Mouse (Mus musculus): ENCODE measurements at regions not wholly inside any gene's neighbourhood (a gene's known extent, or its start where the extent isn't known, plus 50 kb on each side); places are given as distances from the start of the nearest gene placed in this dataset.

- no peak overlapping the region for H3K9ac ChIP-seq (ENCODE audit: insufficient read depth, low read depth, low read length, poor library complexity, severe bottlenecking)
- H3K9me3 ChIP-seq (ENCODE audit: control insufficient read depth, insufficient read depth, low read depth, low read length): no peaks in the 10 kb centered on the region
- in situ Hi-C loops (cut with MboI; ENCODE audit: low sequenced_read_pairs in 2 of 2, unreplicated experiment in 2 of 2): no loop called here
- TF ChIP-seq ZNF384 (IDR thresholded peaks at IDR 0.05; ENCODE audit: low read depth, low read length): no peak
- TF ChIP-seq MAFK (IDR thresholded peaks at IDR 0.05; ENCODE audit: insufficient read depth, low read depth, low read length): no peak
- TF ChIP-seq ZC3H11A (IDR thresholded peaks at IDR 0.05; ENCODE audit: borderline replicate concordance, low read depth, low read length): no peak
- no peak for TF ChIP-seq CHD2 (IDR thresholded peaks at IDR 0.05; ENCODE audit: low read depth, low read length)
- TF ChIP-seq HCFC1 (IDR thresholded peaks at IDR 0.05; ENCODE audit: borderline replicate concordance, insufficient read depth, low read length): no peak
- H3K4me3 ChIP-seq (ENCODE audit: insufficient read depth in 1 of 2, low read depth in 1 of 2, low read length in 2 of 2, poor library complexity in 1 of 2, severe bottlenecking in 1 of 2): no peak overlapping the region
- H3K36me3 ChIP-seq (ENCODE audit: control insufficient read depth, insufficient read depth, low read length, poor library complexity, severe bottlenecking): no peaks in the 10 kb centered on the region
- DNase-seq (ENCODE audit: low read depth, low spot score): no peak
- peaks cover 0 to 6% of the 10 kb centered on the region in 2 experiments; a peak in 2 of 4 replicates for H3K4me1 ChIP-seq (ENCODE audit: control insufficient read depth in 2 of 2, insufficient read depth in 2 of 2, low read length in 2 of 2, poor library complexity in 1 of 2)
- H3K27ac ChIP-seq (ENCODE audit: insufficient read depth, low read depth, low read length, poor library complexity, severe bottlenecking): no peak overlapping the region
Measured at GRCm38 (mm10) chr2:92853175-92853574, 61.7 kb upstream of the Syt13 start.

GRCm38 (mm10) chr2:92854331-92854730, 60.6 kb upstream of the Syt13 start:
- in situ Hi-C loops (cut with MboI; ENCODE audit: low sequenced_read_pairs in 2 of 2, unreplicated experiment in 2 of 2): no loop called here
- no peak for DNase-seq (ENCODE audit: low read depth, low spot score)
- no peak for TF ChIP-seq HCFC1 (IDR thresholded peaks at IDR 0.05; ENCODE audit: borderline replicate concordance, insufficient read depth, low read length)
- no peak for TF ChIP-seq ZC3H11A (IDR thresholded peaks at IDR 0.05; ENCODE audit: borderline replicate concordance, low read depth, low read length)
- no peak for TF ChIP-seq MAFK (IDR thresholded peaks at IDR 0.05; ENCODE audit: insufficient read depth, low read depth, low read length)
- TF ChIP-seq CHD2 (IDR thresholded peaks at IDR 0.05; ENCODE audit: low read depth, low read length): no peak
- TF ChIP-seq ZNF384 (IDR thresholded peaks at IDR 0.05; ENCODE audit: low read depth, low read length): no peak

GRCm38 (mm10) chr2:92856047-92856446, 58.9 kb upstream of the Syt13 start:
- peaks cover 0 to 6% of the 10 kb centered on the region in 2 experiments; a peak in 2 of 4 replicates for H3K4me1 ChIP-seq (ENCODE audit: control insufficient read depth in 2 of 2, insufficient read depth in 2 of 2, low read length in 2 of 2, poor library complexity in 1 of 2)
- H3K27ac ChIP-seq (ENCODE audit: insufficient read depth, low read depth, low read length, poor library complexity, severe bottlenecking): no peak overlapping the region
- H3K36me3 ChIP-seq (ENCODE audit: control insufficient read depth, insufficient read depth, low read length, poor library complexity, severe bottlenecking): no peaks in the 10 kb centered on the region
- DNase-seq (ENCODE audit: low read depth, low spot score): no peak
- in situ Hi-C loops (cut with MboI; ENCODE audit: low sequenced_read_pairs in 2 of 2, unreplicated experiment in 2 of 2): no loop called here
- H3K4me3 ChIP-seq (ENCODE audit: insufficient read depth in 1 of 2, low read depth in 1 of 2, low read length in 2 of 2, poor library complexity in 1 of 2, severe bottlenecking in 1 of 2): no peak overlapping the region
- no peaks in the 10 kb centered on the region for H3K9me3 ChIP-seq (ENCODE audit: control insufficient read depth, insufficient read depth, low read depth, low read length)
- no peak overlapping the region for H3K9ac ChIP-seq (ENCODE audit: insufficient read depth, low read depth, low read length, poor library complexity, severe bottlenecking)
- no peak for TF ChIP-seq HCFC1 (IDR thresholded peaks at IDR 0.05; ENCODE audit: borderline replicate concordance, insufficient read depth, low read length)
- TF ChIP-seq CHD2 (IDR thresholded peaks at IDR 0.05; ENCODE audit: low read depth, low read length): no peak
- no peak for TF ChIP-seq MAFK (IDR thresholded peaks at IDR 0.05; ENCODE audit: insufficient read depth, low read depth, low read length)
- TF ChIP-seq ZC3H11A (IDR thresholded peaks at IDR 0.05; ENCODE audit: borderline replicate concordance, low read depth, low read length): no peak
- no peak for TF ChIP-seq ZNF384 (IDR thresholded peaks at IDR 0.05; ENCODE audit: low read depth, low read length)

More at GRCm38 (mm10) chr2:92854331-92854730, 60.6 kb upstream of the Syt13 start:
- Histone ChIP-seq H3K36me3 (ENCODE audit: control insufficient read depth, insufficient read depth, low read length, poor library complexity, severe bottlenecking) (no peaks in the 10 kb centered on the region), H3K27ac (ENCODE audit: insufficient read depth, low read depth, low read length, poor library complexity, severe bottlenecking) (no peak overlapping the region), H3K4me1 (ENCODE audit: control insufficient read depth in 2 of 2, insufficient read depth in 2 of 2, low read length in 2 of 2, poor library complexity in 1 of 2) (peaks cover 0 to 6% of the 10 kb centered on the region in 2 experiments; a peak in 2 of 4 replicates), H3K9me3 (ENCODE audit: control insufficient read depth, insufficient read depth, low read depth, low read length) (no peaks in the 10 kb centered on the region), H3K4me3 (ENCODE audit: insufficient read depth in 1 of 2, low read depth in 1 of 2, low read length in 2 of 2, poor library complexity in 1 of 2, severe bottlenecking in 1 of 2) (no peak overlapping the region), H3K9ac (ENCODE audit: insufficient read depth, low read depth, low read length, poor library complexity, severe bottlenecking) (no peak overlapping the region)

- no peak for TF ChIP-seq ZNF384 (IDR thresholded peaks at IDR 0.05; ENCODE audit: low read depth, low read length)
- TF ChIP-seq MAFK (IDR thresholded peaks at IDR 0.05; ENCODE audit: insufficient read depth, low read depth, low read length): no peak
- TF ChIP-seq ZC3H11A (IDR thresholded peaks at IDR 0.05; ENCODE audit: borderline replicate concordance, low read depth, low read length): no peak
- TF ChIP-seq CHD2 (IDR thresholded peaks at IDR 0.05; ENCODE audit: low read depth, low read length): no peak
- TF ChIP-seq HCFC1 (IDR thresholded peaks at IDR 0.05; ENCODE audit: borderline replicate concordance, insufficient read depth, low read length): no peak
- in situ Hi-C loops (cut with MboI; ENCODE audit: low sequenced_read_pairs in 2 of 2, unreplicated experiment in 2 of 2): no loop called here
- Histone ChIP-seq H3K4me1 (ENCODE audit: control insufficient read depth in 2 of 2, insufficient read depth in 2 of 2, low read length in 2 of 2, poor library complexity in 1 of 2) (no peaks in the 10 kb centered on the region), H3K9me3 (ENCODE audit: control insufficient read depth, insufficient read depth, low read depth, low read length) (no peaks in the 10 kb centered on the region; the same call in 1 of the 2 replicates), H3K36me3 (ENCODE audit: control insufficient read depth, insufficient read depth, low read length, poor library complexity, severe bottlenecking) (no peaks in the 10 kb centered on the region), H3K4me3 (ENCODE audit: insufficient read depth in 1 of 2, low read depth in 1 of 2, low read length in 2 of 2, poor library complexity in 1 of 2, severe bottlenecking in 1 of 2) (no peak overlapping the region), H3K27ac (ENCODE audit: insufficient read depth, low read depth, low read length, poor library complexity, severe bottlenecking) (no peak overlapping the region), H3K9ac (ENCODE audit: insufficient read depth, low read depth, low read length, poor library complexity, severe bottlenecking) (no peak overlapping the region)
- no peak for DNase-seq (ENCODE audit: low read depth, low spot score)
Measured at GRCm38 (mm10) chr2:92860502-92861197, 54.2 kb upstream of the Syt13 start.

Measured in ES-E14 (cell line).